Mouse (Mus musculus) olfactory bulb, adult 2 months (tissue): ENCODE measurements around the gene Sphk2.

Source experiments
- CTCF ChIP-seq: fragments of 200-500 bp; IDR thresholded peaks from 2 replicates; pipeline ENCODE4 v1.5.1; 2012; ENCODE audit warnings: low read depth, mild to moderate bottlenecking, low read length, moderate library complexity; ENCODE audit not compliant: insufficient read depth
- POLR2A ChIP-seq: fragments of 200-500 bp; IDR thresholded peaks from 2 replicates; pipeline ENCODE4 v1.6.1; 2012; ENCODE audit warnings: mild to moderate bottlenecking, low read depth, low read length, moderate library complexity; ENCODE audit not compliant: insufficient read depth

GRCm38 (mm10) chr7:45709677-45710355 is 8.0 kb downstream of the Sphk2 start:
- TF ChIP-seq CTCF, result no peak
- no peak for TF ChIP-seq POLR2A
